Mouse (Mus musculus): ENCODE measurements around the gene Tns4. TPM values are rescaled to one million over a fixed set of nuclear protein-coding genes. Genes with fewer than 3 reads are reported as not detected.

Tns4 gene
- total RNA-seq (2017): 0.12 and 0.35 TPM in 2 replicates

GRCm38 (mm10) chr11:99089077-99089601, at the start of gene Tns4:
Tns4 (minus strand) TSS chr11:99089306.
- ATAC-seq (ENCODE audit: extremely low read depth, insufficient number of reproducible peaks, low FRiP score, poor library complexity, severe bottlenecking): no peak

DNA sequence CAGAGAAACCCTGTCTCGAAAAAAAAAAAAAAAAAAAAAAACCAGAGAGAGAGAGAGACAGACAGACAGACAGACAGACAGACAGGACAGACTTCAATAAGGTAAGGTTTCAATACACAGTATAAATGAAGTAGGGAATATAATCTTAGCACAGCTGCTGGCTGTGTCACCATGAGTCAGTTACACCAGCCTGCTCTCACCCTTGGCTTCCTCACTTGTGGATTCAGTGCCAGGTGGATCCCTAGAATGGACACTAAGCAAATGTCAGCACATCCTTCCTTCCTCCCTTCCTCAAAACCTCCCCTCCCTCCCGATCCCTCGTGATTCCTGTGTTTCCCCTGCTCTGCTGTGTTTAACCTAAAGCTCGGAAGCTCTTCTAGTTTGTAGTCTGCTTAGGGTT, 48.3 kb upstream of the Tns4 start:
- ATAC-seq (ENCODE audit: extremely low read depth, insufficient number of reproducible peaks, low FRiP score, poor library complexity, severe bottlenecking): no peak

DNA sequence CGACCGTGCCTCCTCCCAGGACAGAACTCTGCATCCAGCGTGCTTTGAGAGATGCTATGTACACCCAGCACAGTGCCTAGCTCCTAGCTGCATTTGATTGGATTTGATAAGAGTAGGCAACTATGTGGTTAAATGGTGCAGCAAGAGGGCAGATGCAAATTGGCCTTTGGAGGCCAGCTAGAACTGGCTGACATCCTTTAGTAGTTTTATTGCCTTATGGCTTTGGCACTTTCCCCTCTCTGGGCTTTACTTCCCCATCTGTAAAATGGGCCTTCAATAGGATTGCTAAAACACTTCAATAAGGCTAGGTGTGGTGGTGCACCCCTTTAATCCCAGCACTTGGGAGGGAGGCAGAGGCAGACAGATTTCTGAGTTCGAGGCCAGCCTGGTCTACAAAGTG, 47.9 kb upstream of the Tns4 start:
- no peak for ATAC-seq (ENCODE audit: extremely low read depth, insufficient number of reproducible peaks, low FRiP score, poor library complexity, severe bottlenecking)

GRCm38 (mm10) chr11:99136361-99136760, 47.3 kb upstream of the Tns4 start:
- peak; percentile 49 for ATAC-seq (ENCODE audit: extremely low read depth, insufficient number of reproducible peaks, low FRiP score, poor library complexity, severe bottlenecking)

- no peak for ATAC-seq (ENCODE audit: extremely low read depth, insufficient number of reproducible peaks, low FRiP score, poor library complexity, severe bottlenecking)
These were observed 45.9 kb upstream of the Tns4 start for GRCm38 (mm10) chr11:99135047-99135440.

- no peak for ATAC-seq (ENCODE audit: extremely low read depth, insufficient number of reproducible peaks, low FRiP score, poor library complexity, severe bottlenecking)
These were observed 45.4 kb upstream of the Tns4 start for GRCm38 (mm10) chr11:99134266-99135046.

DNA sequence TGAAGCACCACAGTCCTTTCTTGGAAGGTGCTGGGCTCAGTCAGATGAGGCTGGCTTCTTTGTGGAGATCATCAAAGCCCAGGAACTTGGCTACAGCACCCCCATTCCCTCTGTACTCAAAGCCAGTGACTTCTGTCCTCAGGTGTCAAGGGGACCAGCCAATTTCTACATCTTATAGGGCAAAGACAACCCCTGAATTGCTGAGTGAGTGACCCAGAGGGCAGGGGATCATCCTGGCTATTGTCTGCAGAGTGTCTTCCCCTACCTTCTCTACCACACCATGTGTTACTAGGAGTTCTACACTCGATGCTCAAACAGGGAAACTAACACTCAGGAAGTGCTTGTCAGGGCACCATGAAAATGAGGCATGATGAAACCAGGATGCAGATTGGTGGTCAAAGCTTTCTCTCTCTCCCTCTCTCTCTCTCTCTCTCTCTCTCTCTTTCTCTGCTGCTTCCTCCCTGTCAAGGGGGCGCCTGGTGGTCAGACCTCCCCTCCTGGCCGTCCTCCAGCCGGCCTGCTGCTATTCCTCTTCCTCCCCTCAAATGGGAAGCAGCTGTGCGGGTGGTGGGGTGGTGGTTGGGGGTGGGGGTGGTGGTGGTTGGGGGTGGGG, 44.3 kb upstream of the Tns4 start:
- ATAC-seq (ENCODE audit: extremely low read depth, insufficient number of reproducible peaks, low FRiP score, poor library complexity, severe bottlenecking): no peak

- peak; percentile 50 for ATAC-seq (ENCODE audit: extremely low read depth, insufficient number of reproducible peaks, low FRiP score, poor library complexity, severe bottlenecking)
These were observed 43.1 kb upstream of the Tns4 start for GRCm38 (mm10) chr11:99132091-99132730.

DNA sequence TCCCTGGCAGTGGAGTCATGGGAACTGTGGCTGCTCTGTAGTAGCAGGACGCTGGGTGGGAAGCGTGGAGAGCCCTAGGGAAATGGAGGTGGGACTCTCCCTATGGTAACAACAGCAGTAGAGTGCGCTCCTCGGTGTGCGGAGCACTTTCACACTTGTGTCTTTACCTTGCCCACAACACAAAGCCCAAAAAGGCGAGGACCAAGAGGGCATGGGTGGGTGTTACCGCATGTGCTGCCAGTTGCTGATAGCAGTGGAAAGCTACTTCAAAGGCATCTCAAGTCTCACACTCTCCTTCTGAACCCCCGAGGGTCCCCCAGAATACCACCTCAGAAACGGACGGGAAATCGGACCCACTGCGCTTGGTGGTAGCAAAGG, 42.3 kb upstream of the Tns4 start:
- no peak for ATAC-seq (ENCODE audit: extremely low read depth, insufficient number of reproducible peaks, low FRiP score, poor library complexity, severe bottlenecking)

GRCm38 (mm10) chr11:99130736-99131462, 41.8 kb upstream of the Tns4 start:
- no peak for ATAC-seq (ENCODE audit: extremely low read depth, insufficient number of reproducible peaks, low FRiP score, poor library complexity, severe bottlenecking)

DNA sequence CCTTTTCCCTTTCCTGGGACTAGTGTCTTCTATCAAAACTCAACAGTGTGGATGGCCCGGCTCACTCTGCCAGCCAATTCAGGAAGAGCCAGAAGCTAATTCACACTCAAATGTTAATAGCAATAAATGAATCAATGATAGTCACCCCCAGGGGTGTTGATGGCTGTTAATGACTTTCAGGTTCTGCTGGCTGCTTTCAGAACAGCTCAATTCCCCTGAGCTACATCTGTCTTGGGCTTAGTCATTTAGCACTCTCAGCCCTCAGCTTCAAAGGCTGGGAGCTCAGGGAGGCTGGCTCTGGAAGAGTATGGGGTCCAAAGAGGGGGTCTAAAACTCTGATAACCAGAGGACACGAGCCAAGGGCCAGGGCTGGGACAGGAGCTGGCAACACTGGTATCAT, 40.2 kb upstream of the Tns4 start:
- ATAC-seq (ENCODE audit: extremely low read depth, insufficient number of reproducible peaks, low FRiP score, poor library complexity, severe bottlenecking): no peak

DNA sequence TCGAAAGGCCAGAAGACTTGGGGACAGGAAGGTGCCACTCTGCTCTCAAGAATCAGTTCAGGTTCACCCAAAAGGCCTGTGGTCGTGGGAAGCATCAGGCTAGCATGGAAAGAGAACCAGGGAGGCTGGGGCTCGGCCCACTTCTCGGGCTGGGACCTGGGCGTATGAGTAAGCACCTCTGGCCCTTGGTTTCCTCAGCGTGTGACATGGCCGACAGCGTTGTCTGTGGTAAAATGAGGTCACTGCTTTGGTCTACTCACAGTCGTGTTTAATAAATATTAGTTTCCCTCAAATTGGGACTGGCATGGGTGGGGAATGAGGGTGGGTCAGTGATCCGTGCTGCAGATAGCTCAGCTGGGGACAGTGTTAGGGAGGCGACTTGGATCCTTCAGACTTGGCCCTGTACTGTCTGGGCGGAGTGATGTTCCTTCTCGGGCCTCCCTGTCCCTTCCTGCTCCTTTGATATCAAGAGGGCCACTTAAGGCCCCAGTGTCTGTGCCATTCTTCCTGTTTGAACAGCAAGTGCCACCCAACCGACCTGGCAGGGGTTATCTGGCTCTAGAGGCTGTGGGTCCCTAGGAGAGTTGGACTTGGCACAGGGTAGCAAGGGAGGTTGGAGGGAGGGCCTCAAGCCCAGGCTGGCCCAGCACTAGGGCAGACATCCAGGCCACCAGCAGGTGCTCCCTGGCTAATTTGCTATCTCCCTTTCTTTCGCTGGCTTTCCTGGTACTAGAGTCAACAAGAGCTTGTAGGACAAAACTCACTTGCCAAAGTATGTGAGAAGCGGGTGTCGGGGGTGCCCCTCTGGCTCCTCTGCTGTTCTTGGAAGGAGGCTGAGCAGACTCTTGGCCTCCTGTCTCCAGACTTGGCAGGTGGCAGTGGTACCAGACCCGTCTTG, 38.9 kb upstream of the Tns4 start:
- no peak for ATAC-seq (ENCODE audit: extremely low read depth, insufficient number of reproducible peaks, low FRiP score, poor library complexity, severe bottlenecking)

GRCm38 (mm10) chr11:99126482-99127253, 37.6 kb upstream of the Tns4 start:
- ATAC-seq (ENCODE audit: extremely low read depth, insufficient number of reproducible peaks, low FRiP score, poor library complexity, severe bottlenecking): no peak

- ATAC-seq (ENCODE audit: extremely low read depth, insufficient number of reproducible peaks, low FRiP score, poor library complexity, severe bottlenecking): no peak
These were observed 35.5 kb upstream of the Tns4 start for GRCm38 (mm10) chr11:99124635-99125029.

DNA sequence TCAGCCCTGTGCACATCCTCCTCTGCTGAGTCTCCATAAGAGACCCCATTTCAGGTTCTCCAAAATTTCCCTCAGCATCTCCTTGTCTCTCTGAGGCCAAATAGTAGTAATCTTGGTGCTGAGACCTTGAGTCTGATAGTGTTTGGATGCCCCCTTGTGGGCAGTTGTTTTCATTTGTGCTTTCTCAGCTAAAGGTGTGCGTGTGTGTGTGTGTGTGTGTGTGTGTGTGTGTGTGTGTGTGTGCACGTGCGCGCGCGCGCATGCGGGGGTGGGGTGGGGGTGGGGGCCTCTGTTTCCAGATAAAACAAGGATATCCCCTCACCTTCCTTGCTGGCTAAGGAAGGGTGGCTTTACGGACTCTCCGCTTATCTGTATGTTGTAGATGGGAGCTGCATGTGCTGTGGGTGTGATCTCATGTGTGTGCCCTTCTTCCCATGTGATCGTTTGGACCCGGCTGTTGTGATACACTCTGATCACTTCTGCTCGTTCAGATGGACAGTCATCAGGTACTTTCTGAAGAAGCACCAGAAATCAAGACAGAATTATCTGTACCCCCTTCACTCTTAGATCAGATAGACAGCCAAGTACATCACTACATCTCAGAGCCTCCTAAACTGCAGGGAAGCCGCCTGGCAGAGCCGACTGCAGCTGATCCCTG, 35.0 kb upstream of the Tns4 start:
- peak; percentile 44 for ATAC-seq (ENCODE audit: extremely low read depth, insufficient number of reproducible peaks, low FRiP score, poor library complexity, severe bottlenecking)

- no peak for ATAC-seq (ENCODE audit: extremely low read depth, insufficient number of reproducible peaks, low FRiP score, poor library complexity, severe bottlenecking)
These were observed 33.6 kb upstream of the Tns4 start for GRCm38 (mm10) chr11:99122703-99123102.

DNA sequence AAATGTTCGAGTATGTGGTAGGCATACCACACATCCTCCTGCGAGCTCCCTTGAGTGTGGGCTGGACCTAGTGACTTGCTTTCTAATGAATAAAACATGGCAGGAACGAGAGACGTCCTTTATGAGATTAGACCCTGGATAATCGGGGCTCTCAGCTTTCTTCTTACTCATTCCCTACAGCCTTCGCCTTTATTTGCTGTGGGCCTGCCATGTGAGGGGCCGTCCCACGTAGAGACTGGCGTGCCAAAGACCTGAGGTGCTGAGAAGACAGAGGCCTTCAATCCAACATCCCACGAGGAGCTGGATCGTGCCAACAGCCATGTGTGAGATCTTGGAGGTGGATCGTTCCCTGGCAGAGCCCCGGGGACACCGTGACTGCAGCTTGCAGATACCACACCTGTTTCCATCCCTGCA, 32.1 kb upstream of the Tns4 start:
- ATAC-seq (ENCODE audit: extremely low read depth, insufficient number of reproducible peaks, low FRiP score, poor library complexity, severe bottlenecking): no peak
